Mouse (Mus musculus) regulatory T cell (primary cell): ENCODE results near the gene 4921501E09Rik.
"Not testable (repeated sequence)": the region's sequence is repeated elsewhere in the genome, so short reads cannot be mapped to it uniquely, and the experiment has no call there.

Source experiments
- in situ Hi-C: fragments of 300-600 bp; cut with MboI, MseI; formaldehyde crosslinking; loops from one replicate; pipeline ENCODE4 v1.15.1; 2025; ENCODE audit warnings: high pct_unique_total_duplicates

Gene 4921501E09Rik

DNA sequence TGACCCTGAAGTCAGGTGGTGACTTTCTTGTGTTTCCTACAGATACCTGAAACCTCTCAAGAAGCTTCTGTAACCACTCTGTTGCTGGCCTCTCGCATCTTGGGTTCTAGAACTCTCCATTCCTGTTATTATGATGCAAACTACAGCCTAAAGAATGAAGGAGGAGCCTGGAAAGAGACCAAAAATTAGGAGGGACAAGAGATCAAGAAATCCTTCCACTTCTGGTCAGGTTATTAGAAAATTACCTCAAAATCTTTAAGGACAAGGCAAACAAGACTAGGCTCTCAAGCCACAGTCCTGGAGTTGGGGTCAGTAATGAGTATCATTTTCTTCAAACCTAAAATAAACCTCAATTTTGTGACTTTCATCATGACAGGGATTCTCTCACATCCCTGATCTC, at the start of gene 4921501E09Rik:
Gene 4921501E09Rik, minus strand, starts transcription at position 101 of the 400 bp plus-strand sequence.
- in situ Hi-C loops = no loop called here

DNA sequence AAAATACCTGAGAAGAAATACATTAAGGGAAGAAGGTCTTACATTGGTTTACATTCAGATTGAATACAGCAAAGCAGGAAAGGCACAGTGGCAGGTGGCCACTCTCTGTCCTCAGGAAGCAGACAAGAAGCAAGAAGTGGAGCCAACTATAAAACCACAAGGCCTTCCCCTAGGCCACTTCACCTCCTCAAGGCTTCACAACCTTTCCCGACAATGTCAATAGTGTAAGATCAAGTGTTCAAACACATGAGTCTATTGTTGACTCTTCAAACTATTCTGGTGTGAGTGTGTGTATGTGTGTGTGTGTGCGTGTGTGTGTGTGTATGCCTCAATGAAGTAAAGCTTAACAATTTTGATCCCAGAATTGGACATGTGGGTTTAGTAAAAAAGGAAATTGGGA, 29.5 kb upstream of the 4921501E09Rik start:
- in situ Hi-C loops = no loop called here

DNA sequence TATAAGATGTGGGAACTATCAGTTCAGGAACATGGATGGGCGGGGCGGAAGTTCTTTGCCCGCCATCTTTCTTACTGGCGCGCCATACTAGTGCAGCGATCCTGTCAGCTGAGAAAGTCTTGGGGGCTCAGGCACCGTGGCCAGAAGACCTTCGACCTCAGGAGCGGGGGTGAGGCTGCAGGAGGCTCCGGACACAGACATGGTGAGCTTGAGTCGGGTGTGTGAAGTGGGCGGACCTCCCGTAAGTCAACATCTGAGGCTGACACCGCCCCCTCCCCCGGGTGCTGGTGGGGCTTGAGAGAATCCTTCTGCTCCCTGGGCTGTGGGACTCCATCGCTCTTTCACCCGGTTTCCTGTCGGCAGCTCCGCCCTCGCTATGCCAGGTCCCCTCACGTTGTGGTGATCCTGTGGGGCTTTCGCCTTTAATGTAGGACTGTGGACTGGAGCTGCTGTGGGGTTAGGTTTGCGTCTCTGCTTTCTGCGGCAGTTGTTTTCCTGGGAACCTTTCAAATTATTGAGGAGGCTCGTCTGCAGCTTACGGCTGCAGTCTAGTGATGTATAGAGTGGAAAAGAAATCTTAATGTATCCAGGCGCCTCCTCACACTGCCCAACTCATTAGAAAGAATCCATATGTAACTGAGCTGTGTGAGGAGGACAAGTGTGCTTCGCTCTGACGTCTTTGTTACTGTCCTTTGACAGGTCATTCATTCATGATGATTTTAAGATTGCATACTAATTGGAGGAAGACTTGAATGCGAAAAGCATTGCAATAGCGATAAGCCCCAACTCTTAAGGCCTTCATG, 24.7 kb upstream of the 4921501E09Rik start:
- in situ Hi-C loops = no loop called here

DNA sequence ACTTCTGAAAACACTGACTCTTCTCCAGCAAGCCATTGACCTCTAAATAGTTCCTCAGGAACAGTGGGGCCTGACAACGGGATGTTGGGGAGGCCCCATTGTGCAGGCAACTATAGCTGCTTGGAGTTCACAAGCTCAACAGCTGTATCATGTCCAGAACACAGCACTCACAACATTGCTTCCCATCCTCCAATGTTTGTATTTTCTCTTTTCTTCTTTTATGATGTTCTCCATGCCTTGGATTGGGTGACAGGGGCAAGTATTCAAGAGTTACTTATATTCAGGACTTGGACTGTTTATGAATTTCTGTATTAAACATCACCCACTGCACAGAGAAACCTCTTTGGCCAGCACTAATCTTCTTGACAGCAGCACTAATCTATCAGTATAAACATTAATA, 23.8 kb upstream of the 4921501E09Rik start:
- in situ Hi-C loops = no loop called here

GRCm38 (mm10) chr17:33089220-33089949, 21.5 kb upstream of the 4921501E09Rik start, which contains the start of gene Zfp563:
Gene Zfp563 (plus strand): TSS chr17:33089310.
- in situ Hi-C loops = no loop called here

DNA sequence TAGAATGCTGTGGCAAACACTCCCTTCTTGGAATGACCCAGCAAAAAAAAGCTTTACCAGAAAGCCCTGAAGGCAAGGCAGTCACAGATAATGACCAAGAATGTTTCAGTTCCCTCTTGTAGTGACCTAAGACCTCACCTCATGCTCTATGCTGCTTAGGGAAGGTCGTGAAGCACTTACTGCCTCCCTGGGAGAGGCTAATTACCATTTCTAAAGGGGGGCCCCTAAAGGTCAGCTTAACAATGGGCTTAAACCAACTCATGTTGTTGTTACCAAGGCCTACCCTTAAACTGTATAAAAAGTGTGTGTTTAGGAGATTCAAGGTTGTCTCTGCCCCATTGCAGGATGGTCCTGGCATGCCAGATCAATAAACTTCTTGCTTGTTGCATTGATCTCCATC, 4.9 kb downstream of the 4921501E09Rik start:
- in situ Hi-C loops = no loop called here

DNA sequence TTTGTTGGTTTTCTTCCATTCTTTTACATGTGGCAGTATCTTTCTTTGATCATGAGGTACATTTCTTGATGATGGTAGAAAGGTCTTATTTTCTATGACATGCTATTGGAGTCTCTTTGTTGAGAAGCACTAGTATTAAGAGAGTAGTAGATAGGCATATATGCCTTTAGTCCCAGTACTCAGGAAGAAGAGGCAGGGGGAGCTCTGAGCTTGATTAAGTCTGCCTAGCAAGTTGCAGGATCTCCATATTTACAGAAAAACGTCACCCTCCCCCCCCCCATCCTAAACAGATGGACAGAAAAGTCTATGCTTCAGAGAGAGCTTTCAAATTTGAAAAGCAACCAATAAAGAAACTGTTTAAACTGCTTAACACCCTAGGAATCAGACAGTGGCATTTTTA, 9.1 kb downstream of the 4921501E09Rik start:
- in situ Hi-C loops = no loop called here

DNA sequence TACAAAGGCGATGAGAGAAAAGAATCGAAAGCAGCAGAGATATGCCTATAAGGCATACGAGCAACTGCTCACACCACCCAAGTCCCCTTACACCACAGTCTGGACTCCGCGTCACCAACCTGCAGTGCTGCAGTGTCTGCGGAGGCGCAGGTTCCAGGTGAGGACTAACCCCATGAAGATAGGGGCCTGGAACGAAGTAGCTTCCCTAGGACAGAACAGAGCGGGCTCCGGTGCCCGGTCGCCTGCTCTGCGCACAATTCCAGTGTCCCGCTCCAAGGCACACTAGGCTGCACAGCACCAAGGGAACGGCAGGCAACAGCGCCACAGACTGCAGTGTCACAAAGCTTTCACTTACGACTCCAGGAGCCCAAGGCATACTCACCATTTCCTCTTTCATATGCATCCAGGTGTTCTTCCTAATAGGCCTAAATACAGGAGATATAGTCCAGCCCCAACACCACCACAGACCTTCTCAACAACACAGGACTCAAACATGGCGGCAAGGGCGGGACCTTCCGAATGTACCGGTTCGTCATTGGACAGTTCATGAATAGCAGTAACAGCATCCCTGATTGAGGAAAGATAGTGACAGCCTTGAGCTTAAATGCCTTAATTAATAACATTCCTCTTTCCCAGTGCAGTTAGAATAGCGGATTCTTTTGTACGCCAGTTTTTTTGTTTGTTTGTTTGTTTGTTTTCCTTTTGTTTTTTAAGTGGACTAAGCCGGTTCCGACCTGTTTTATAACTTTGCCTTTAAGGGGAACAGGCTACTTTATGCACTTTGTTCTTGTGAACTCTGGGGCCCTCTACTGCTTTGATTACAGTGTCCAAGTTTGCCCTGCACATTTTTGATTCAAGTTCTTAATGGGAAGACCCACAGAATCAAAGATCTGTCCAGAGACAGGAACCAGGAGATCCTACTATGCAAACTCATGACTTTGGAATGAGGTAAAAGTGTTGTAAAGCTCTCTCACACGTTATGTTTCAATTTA, 34.7 kb downstream of the 4921501E09Rik start, which contains the start of gene Zfp763:
Gene Zfp763, minus strand, starts transcription at position 503 of the 992 bp plus-strand sequence.
- in situ Hi-C loops = no loop called here

- in situ Hi-C loops = no loop called here
Measured at GRCm38 (mm10) chr17:33032376-33032775, 35.5 kb downstream of the 4921501E09Rik start.

- in situ Hi-C loops = not testable (repeated sequence)
Measured at GRCm38 (mm10) chr17:33020434-33020833, 47.4 kb downstream of the 4921501E09Rik start.
